Mouse (Mus musculus): ENCODE results near the gene Grin2c. TPM values are rescaled to one million over a fixed set of nuclear protein-coding genes. Genes with fewer than 3 reads are reported as not detected.

Gene Grin2c
- polyA plus RNA-seq (2015; fragmentation: Nextera tagmentation; extraction: Ambion mirVana) = 0.04 TPM in 1 of 2 replicates, not detected in the other

DNA sequence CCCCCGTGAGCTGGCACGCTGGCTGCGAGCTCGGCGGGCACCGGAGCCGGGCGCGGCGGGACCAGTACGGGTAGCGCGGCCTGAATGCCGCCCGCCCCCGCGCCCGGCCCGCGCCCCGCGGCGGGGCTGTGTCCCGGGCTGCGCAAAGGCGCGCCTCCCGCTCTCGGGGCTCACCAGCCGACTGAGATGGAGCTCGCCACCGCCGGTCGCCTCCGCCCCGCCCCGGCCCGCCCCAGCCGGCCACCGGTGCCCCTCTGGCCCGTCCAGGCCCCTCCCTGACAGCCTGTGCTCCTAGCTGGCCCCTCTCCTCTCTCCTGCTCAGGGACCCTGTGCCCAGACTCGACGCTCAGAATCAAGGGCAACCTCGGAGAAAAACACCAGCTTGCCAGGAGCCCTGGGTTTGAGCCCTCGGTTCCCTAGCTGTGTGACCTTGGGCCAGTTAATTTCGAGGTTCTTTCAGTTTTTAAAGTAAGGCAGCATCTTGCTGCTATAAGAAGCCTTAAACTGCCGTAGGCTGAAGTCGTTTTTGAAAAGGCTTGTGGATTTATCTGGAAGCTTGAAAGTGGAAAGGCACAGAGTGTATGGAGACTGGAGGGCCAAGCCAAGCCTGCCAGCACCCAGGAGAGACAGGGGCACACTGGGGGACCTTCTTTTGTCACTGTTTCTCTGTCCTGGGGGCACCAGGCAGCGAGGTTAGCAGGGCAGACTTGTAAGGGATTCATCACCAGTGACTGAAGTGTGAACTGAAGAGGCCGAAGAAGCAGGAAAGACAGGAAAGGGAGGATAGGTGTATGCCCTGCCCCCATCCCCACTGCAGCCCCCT is at the start of gene Grin2c:
Gene Grin2c, minus strand, starts transcription at position 183 of the 823 bp plus-strand sequence.
- H3K36me3 ChIP-seq = peaks cover 26% of the 10 kb centered on the region
- H3K4me3 ChIP-seq = peak within 1 kb of the TSS; percentile 52
- no peaks in the 10 kb centered on the region for H3K9me3 ChIP-seq
- H3K4me1 ChIP-seq = peaks cover 28% of the 10 kb centered on the region
- H3K27ac ChIP-seq (replicated peaks) = no peak within 1 kb of the TSS
- peaks cover 90% of the 10 kb centered on the region for H3K27me3 ChIP-seq (replicated peaks)
- WGBS = 6% methylated on average over 42 of the region's 50 CpGs
- peak within 1 kb of the TSS; percentile 73 for H3K9ac ChIP-seq
- peak within 1 kb of the TSS; percentile 78 for H3K4me2 ChIP-seq
- no peak for ATAC-seq (ENCODE audit: extremely low read depth, insufficient number of reproducible peaks, low FRiP score, low TSS enrichment)

DNA sequence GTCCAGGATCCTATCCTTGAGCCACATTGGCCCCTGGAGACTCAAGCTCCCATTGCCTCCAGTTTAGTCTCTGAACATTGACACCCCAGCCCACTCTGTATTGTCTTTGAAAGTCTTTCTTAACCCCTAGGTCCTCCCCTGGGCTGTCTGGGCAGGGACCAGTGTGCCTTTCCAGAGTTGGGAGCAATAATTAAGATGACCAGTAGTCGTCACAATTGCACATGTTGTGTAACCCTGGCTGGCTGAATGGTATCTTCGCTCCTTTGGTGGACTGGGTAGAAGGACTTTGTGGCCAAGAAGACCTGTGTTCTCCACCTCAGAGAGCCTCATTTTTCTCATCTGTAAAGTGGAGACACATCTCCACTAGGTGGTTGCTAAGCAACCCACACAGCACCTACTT is 47.2 kb upstream of the Grin2c start:
- H3K9ac ChIP-seq = no peak overlapping the region
- H3K4me2 ChIP-seq = no peak overlapping the region
- peaks cover 76% of the 10 kb centered on the region for H3K27me3 ChIP-seq (replicated peaks)
- no peaks in the 10 kb centered on the region for H3K9me3 ChIP-seq
- H3K4me3 ChIP-seq = no peak overlapping the region
- peaks cover 10% of the 10 kb centered on the region for H3K4me1 ChIP-seq
- no peak for ATAC-seq (ENCODE audit: extremely low read depth, insufficient number of reproducible peaks, low FRiP score, low TSS enrichment)
- WGBS = 45% methylated on average over 2 of the region's 2 CpGs
- H3K36me3 ChIP-seq = no peaks in the 10 kb centered on the region
- H3K27ac ChIP-seq (replicated peaks) = no peak overlapping the region

DNA sequence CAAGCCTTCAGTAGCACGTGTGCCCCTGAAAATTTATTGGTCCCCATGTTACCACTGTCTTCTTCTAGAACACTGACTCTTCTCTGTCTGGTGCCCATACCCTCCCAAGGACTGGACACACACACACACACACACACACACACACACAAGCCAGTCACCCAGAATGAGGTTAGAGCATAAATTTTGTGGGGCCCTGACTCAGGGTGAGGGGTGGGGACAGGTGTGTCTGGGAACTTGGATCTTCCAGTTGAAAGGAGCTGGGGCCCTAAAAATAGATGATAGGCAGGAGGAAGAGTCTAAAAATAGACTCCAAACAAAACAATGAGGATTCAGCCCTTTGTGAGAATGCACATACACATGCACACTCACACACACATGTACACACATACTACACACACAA is 41.7 kb upstream of the Grin2c start:
- 70% methylated on average over 1 of the region's 1 CpGs for WGBS
- H3K4me2 ChIP-seq = no peak overlapping the region
- peaks cover 43% of the 10 kb centered on the region for H3K27me3 ChIP-seq (replicated peaks)
- no peak overlapping the region for H3K4me3 ChIP-seq
- H3K9me3 ChIP-seq = no peaks in the 10 kb centered on the region
- no peak overlapping the region for H3K27ac ChIP-seq (replicated peaks)
- ATAC-seq (ENCODE audit: extremely low read depth, insufficient number of reproducible peaks, low FRiP score, low TSS enrichment) = no peak
- no peaks in the 10 kb centered on the region for H3K36me3 ChIP-seq
- H3K9ac ChIP-seq = no peak overlapping the region; the same call in 1 of the 2 replicates
- H3K4me1 ChIP-seq = peaks cover 19% of the 10 kb centered on the region

DNA sequence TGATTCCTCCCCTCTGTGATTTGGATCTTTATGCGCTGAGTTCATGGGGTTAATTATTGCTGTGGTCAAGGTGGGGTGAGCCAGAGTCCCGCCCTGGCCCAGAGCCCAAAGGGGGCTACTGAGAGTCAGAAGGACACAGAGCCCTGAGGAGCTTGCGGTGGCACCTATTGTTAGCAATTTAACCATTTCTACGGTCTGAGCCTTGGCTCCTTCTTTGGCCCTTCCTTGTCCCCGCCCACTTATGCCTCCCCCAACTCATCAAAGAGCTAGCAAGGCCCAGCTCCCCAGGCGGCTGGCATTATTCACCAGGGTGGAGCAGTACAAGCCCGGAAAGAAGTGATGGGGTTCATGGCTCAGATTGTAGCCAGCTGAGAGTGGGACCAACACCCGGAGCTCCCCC is 39.8 kb upstream of the Grin2c start, which contains the start of gene Otop2:
Gene Otop2, plus strand, starts transcription at position 301 of the 400 bp plus-strand sequence.
- Histone ChIP-seq H3K4me2 (no peak within 1 kb of the TSS), H3K9me3 (no peaks in the 10 kb centered on the region), H3K27me3 (replicated peaks) (peaks cover 23% of the 10 kb centered on the region), H3K4me3 (no peak within 1 kb of the TSS), H3K36me3 (no peaks in the 10 kb centered on the region), H3K9ac (0 out of 2 replicates have a peak within 1 kb of the TSS, but pooled peaks have one; percentile 47), H3K4me1 (peaks cover 19% of the 10 kb centered on the region), H3K27ac (replicated peaks) (no peak within 1 kb of the TSS)
- WGBS = 31% methylated on average over 8 of the region's 8 CpGs
- ATAC-seq (ENCODE audit: extremely low read depth, insufficient number of reproducible peaks, low FRiP score, low TSS enrichment) = no peak

DNA sequence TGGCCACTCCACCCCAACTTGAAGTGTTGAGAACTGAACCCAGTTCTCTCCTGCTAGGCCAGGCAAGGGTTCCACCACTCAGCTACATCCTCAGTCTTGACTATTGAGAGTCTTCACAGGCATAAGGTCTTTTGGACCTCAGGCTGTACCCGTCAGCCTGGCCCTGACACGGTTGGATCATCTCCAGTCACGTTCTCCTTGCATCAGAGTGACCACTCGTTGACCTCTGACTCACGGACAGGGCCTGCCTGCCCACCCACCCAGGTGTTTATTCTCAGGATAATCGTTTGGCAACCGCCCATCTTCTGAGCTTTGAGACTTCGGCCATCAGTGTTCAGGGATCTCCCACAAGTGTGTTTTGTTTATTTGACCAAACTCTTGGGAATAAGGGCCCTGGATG is 36.1 kb upstream of the Grin2c start:
- Histone ChIP-seq H3K9ac (no peak overlapping the region), H3K4me3 (no peak overlapping the region), H3K9me3 (no peaks in the 10 kb centered on the region), H3K36me3 (no peaks in the 10 kb centered on the region), H3K4me1 (peaks cover 5% of the 10 kb centered on the region; the same call in 1 of the 2 replicates), H3K4me2 (no peak overlapping the region), H3K27me3 (replicated peaks) (peaks cover 37% of the 10 kb centered on the region), H3K27ac (replicated peaks) (no peak overlapping the region)
- no peak for ATAC-seq (ENCODE audit: extremely low read depth, insufficient number of reproducible peaks, low FRiP score, low TSS enrichment)
- WGBS = 50% methylated on average over 8 of the region's 8 CpGs

DNA sequence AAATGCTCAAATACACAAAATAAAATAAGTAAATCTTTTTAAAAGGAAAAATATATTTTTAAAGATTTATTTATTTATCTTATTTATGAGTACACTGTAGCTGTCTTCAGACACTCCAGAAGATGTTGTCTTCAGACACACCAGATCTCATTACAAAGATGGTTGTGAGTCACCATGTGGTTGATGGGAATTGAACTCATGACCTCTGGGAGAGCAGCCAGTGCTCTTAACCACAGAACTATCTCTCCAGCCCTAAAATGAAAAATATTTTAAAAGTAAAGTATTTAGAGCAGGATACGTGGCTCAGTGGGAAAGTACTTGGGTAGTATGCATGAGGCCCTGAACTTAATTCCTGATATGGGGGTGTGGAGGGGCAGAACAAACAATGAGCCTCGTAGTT is 34.3 kb upstream of the Grin2c start:
- no peaks in the 10 kb centered on the region for H3K9me3 ChIP-seq
- WGBS = 77% methylated on average over 2 of the region's 2 CpGs

DNA sequence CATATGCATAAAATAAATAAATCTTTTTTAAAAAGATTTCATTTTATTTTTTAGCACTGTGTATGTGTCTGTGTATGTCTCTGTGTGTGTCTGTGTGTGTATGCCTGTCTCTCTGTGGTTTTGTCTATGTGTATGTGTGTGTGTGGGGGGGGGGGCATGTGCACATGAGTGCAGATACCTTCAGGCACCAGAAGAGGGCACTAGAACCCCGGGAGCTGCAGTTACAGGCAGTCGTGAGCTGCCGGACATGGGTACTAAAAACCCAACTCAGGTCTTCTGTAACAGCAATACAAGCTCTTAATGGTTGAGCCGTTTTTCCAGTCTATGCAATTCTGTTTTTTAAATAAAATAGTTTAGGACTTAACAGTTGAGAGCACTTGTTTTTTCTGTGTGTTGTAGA is 33.7 kb upstream of the Grin2c start:
- Histone ChIP-seq H3K9me3 (no peaks in the 10 kb centered on the region), H3K9ac (no peak overlapping the region), H3K4me1 (peaks cover 12% of the 10 kb centered on the region), H3K27ac (replicated peaks) (no peak overlapping the region), H3K4me2 (no peak overlapping the region), H3K36me3 (no peaks in the 10 kb centered on the region), H3K27me3 (replicated peaks) (peaks cover 50% of the 10 kb centered on the region), H3K4me3 (no peak overlapping the region)
- no peak for ATAC-seq (ENCODE audit: extremely low read depth, insufficient number of reproducible peaks, low FRiP score, low TSS enrichment)
- 77% methylated on average over 4 of the region's 4 CpGs for WGBS

More for the DNA sequence above, 34.3 kb upstream of the Grin2c start:
- H3K27me3 ChIP-seq (replicated peaks) = peaks cover 44% of the 10 kb centered on the region
- H3K4me1 ChIP-seq = peaks cover 16% of the 10 kb centered on the region
- H3K9ac ChIP-seq = no peak overlapping the region
- H3K4me3 ChIP-seq = no peak overlapping the region
- H3K4me2 ChIP-seq = no peak overlapping the region
- H3K27ac ChIP-seq (replicated peaks) = no peak overlapping the region
- H3K36me3 ChIP-seq = no peaks in the 10 kb centered on the region
- no peak for ATAC-seq (ENCODE audit: extremely low read depth, insufficient number of reproducible peaks, low FRiP score, low TSS enrichment)

DNA sequence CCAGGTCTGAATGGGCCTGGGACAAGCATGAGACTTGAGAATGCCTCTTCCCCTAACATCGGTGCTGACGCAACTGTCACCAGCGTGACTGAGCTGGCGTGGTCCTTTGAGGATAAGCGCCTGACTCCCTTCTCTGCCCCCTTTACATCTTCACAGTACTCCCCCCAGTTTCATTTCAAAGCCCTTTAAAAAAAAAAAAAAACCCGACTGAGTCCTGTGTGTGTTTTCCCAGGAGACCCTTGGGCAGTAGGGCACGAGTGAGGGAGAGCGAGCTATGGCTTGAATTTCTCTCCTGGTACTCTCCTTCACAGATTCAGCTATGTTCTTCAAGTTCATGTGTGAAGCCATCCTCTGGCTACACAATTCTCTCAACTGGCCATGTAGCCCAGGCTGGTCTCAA is 31.1 kb upstream of the Grin2c start:
- H3K27me3 ChIP-seq (replicated peaks) = peaks cover 42% of the 10 kb centered on the region
- no peaks in the 10 kb centered on the region for H3K9me3 ChIP-seq
- no peak overlapping the region for H3K27ac ChIP-seq (replicated peaks)
- WGBS = 52% methylated on average over 8 of the region's 8 CpGs
- H3K4me1 ChIP-seq = peaks cover 12% of the 10 kb centered on the region
- no peak for ATAC-seq (ENCODE audit: extremely low read depth, insufficient number of reproducible peaks, low FRiP score, low TSS enrichment)
- H3K36me3 ChIP-seq = no peaks in the 10 kb centered on the region
- no peak overlapping the region for H3K9ac ChIP-seq
- no peak overlapping the region for H3K4me3 ChIP-seq
- no peak overlapping the region for H3K4me2 ChIP-seq

DNA sequence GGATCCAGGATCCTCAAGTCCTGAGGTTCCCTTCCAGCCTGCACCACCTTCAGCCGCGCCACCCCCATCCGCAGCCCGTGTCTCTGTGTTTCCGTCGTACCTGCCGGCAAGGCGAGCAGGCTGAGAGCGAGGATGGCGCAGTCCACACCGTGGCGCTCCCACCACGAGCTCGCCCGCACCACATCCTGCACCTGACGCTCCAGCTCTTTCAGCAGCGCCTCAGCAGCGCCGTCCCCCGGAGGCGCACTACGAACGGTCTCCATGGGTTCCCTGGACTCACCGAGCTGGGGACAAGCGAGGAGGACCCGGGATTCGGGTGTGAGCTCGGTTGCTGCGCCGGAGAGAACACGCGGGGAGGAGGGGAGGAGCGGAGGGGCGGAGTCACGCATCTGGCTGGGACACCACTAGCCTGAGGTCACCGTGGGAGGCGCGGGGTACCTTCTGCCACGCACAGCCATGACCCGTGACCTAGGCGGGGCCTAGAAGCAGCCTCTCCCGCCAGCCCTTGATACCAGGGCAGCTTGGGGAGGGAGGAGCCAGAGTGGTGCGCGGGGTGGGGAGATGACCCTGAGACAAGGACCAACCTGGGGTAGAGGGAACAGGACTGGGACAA is 30.3 kb upstream of the Grin2c start, which contains the start of gene Fads6:
Gene Fads6, minus strand, starts transcription at position 450 of the 613 bp plus-strand sequence.
- WGBS = under 1% methylated on average over 44 of the region's 44 CpGs
- Histone ChIP-seq H3K27ac (replicated peaks) (no peak within 1 kb of the TSS), H3K4me3 (peak within 1 kb of the TSS; percentile 59), H3K36me3 (no peaks in the 10 kb centered on the region), H3K27me3 (replicated peaks) (peaks cover 42% of the 10 kb centered on the region), H3K9me3 (no peaks in the 10 kb centered on the region), H3K4me2 (peak within 1 kb of the TSS; percentile 91), H3K4me1 (peaks cover 20% of the 10 kb centered on the region), H3K9ac (peak within 1 kb of the TSS; percentile 70)
- peak; percentile 23; the same call in 1 of the 2 replicates for ATAC-seq (ENCODE audit: extremely low read depth, insufficient number of reproducible peaks, low FRiP score, low TSS enrichment)

DNA sequence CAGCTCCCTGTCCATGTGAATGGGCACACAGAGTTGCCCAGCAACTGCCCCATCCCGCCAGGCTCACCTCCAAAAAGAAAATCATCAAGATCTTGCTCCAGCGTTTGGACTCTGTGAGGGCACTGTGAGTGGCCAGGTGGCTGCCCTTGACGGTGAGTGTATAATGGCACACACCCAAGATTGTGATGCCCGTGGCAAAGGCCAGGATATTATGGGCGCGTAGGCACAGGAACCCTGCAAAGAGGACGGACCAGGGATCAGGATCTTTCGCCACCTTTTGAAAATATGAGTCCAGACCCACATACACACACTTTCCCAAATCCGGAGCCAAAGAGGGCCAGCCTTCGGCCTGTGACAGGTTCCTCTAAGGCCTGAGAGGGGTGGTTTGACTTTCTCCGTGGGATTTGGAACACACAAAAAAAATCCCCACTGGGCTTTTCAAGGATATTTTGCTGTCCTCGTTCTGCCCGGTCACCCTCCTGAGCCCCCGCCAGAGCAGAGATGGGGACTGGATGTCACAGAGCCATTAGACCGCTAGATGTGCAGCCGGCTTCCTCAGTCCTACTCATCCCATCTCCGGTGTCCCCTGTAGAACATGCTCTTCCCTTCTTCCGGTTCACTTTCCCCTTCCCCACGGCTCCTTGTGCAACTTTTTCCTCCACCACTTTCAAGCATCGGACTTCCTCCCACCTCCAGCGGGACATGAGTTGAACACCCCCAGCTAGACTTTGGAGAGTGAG is 29.6 kb upstream of the Grin2c start:
- H3K9me3 ChIP-seq = no peaks in the 10 kb centered on the region
- WGBS = 52% methylated on average over 21 of the region's 21 CpGs
- H3K4me3 ChIP-seq = peak overlapping the region; percentile 59
- peak overlapping the region; percentile 70 for H3K9ac ChIP-seq
- H3K4me1 ChIP-seq = peaks cover 23% of the 10 kb centered on the region
- no peaks in the 10 kb centered on the region for H3K36me3 ChIP-seq
- H3K27me3 ChIP-seq (replicated peaks) = peaks cover 42% of the 10 kb centered on the region
- no peak for ATAC-seq (ENCODE audit: extremely low read depth, insufficient number of reproducible peaks, low FRiP score, low TSS enrichment)
- no peak overlapping the region for H3K27ac ChIP-seq (replicated peaks)
- peak overlapping the region; percentile 91 for H3K4me2 ChIP-seq

DNA sequence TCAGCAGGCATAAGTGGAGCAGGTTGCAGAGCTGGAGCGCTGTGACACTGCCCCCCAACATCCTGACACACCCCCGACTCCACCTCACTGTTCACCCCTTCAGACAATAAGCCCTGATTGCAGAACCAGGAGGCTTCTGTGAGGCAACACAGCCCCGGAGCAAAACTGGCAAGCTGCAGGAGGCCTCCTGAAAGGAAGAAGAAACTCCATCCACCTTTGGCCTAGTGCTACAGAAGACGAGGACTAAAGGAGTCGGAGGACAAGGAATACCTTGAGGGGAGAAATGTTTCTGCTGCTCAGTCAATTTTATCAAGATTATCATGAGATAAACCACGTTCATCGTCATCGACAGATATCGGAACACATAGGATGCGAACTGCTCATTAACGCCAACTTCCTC is 28.9 kb upstream of the Grin2c start:
- WGBS = 81% methylated on average over 11 of the region's 11 CpGs
- H3K36me3 ChIP-seq = no peaks in the 10 kb centered on the region
- no peaks in the 10 kb centered on the region for H3K9me3 ChIP-seq

More for the DNA sequence above, 28.9 kb upstream of the Grin2c start:
- H3K4me3 ChIP-seq = no peak overlapping the region
- H3K27me3 ChIP-seq (replicated peaks) = peaks cover 42% of the 10 kb centered on the region
- ATAC-seq (ENCODE audit: extremely low read depth, insufficient number of reproducible peaks, low FRiP score, low TSS enrichment) = no peak
- no peak overlapping the region for H3K4me2 ChIP-seq
- H3K4me1 ChIP-seq = peaks cover 27% of the 10 kb centered on the region
- no peak overlapping the region for H3K9ac ChIP-seq
- H3K27ac ChIP-seq (replicated peaks) = no peak overlapping the region
